In genomic region chr14:20993067-20993691, GRCm38 (mm10) we compare ENCODE assay signal across 8 mouse cellular contexts. TPM values are rescaled to one million over a fixed set of nuclear protein-coding genes. Genes with fewer than 3 reads are reported as not detected.
DNase-seq lines count a peak whose midpoint lies in the region; ATAC-seq and TF ChIP-seq lines count a peak whose summit lies in the region.

No protein-coding gene starts in this region.

- H3K4me2 ChIP-seq in intestine, embryonic 16.5 days (ENCODE audit: low read depth, low read length) = no peak overlapping the region

- H3K79me2 ChIP-seq in liver, adult 2 months (ENCODE audit: control insufficient read depth, insufficient read depth, low read length) = no peaks in the 10 kb centered on the region; the same call in 1 of the 2 replicates

- no peak for TF ChIP-seq POLR2A in liver, adult 2 months (IDR thresholded peaks at IDR 0.05; ENCODE audit: extremely low read depth, insufficient read depth, low read length)

- no peak for ATAC-seq in G1E (ENCODE audit: extremely low read depth, insufficient number of reproducible peaks, low FRiP score, poor library complexity, severe bottlenecking)
- peak; percentile 87 for ATAC-seq in frontal cortex, adult (ENCODE audit: low TSS enrichment)
- peak; percentile 69 for ATAC-seq in intestine, embryonic 16.5 days

- WGBS in intestine, embryonic 16.5 days = 41% methylated on average over 3 of the region's 3 CpGs
- 24% methylated on average over 3 of the region's 3 CpGs for WGBS in liver, adult 2 months

- TF ChIP-seq CTCF in G1E (IDR thresholded peaks at IDR 0.05; ENCODE audit: low read depth, low read length) = peak; percentile 58; the same call in 1 of the 2 replicates
- TF ChIP-seq CTCF in liver, adult 2 months (IDR thresholded peaks at IDR 0.05; ENCODE audit: low read depth, low read length) = peak; percentile 26

- peak; percentile 55 to 89 for DNase-seq in adrenal gland, adult (ENCODE audit: inconsistent age in 2 of 2, low spot score in 1 of 2)
- DNase-seq in adrenal gland, postnatal 4 days (ENCODE audit: low spot score in 2 of 2) = no peak
- peak; percentile 15 for DNase-seq in G1E (ENCODE audit: low spot score)
- peak; percentile 48 to 54 for DNase-seq in cerebellum, adult 18-20 months
- peak; percentile 90 for DNase-seq in liver, adult 2 months (ENCODE audit: extremely low read depth, low read depth, low spot score)
- peak; percentile 23 for DNase-seq in retina, adult 2 months (ENCODE audit: low read depth, low spot score)

- H3K9me3 ChIP-seq in G1E (replicated peaks) = no peaks in the 10 kb centered on the region
- no peaks in the 10 kb centered on the region for H3K9me3 ChIP-seq in intestine, embryonic 16.5 days (ENCODE audit: control insufficient read depth, low read length)

- no peak overlapping the region for H3K4me3 ChIP-seq in G1E (ENCODE audit: low read depth, low read length)
- H3K4me3 ChIP-seq in intestine, embryonic 16.5 days (ENCODE audit: low read length) = no peak overlapping the region
- peak overlapping the region; percentile 31; the same call in 1 of the 2 replicates for H3K4me3 ChIP-seq in liver, adult 2 months (ENCODE audit: insufficient read depth, low read depth, low read length)

- no peak overlapping the region for H3K9ac ChIP-seq in intestine, embryonic 16.5 days (ENCODE audit: low read depth, low read length)
- 0 out of 2 replicates have a peak overlapping the region, but pooled peaks have one; percentile 41 for H3K9ac ChIP-seq in liver, adult 2 months (ENCODE audit: low read depth, low read length)

- H3K4me1 ChIP-seq in G1E (ENCODE audit: insufficient read depth, low read depth, low read length) = peaks cover 9% of the 10 kb centered on the region; the same call in 1 of the 2 replicates
- H3K4me1 ChIP-seq in intestine, embryonic 16.5 days (ENCODE audit: control insufficient read depth, insufficient read depth, low read length) = no peaks in the 10 kb centered on the region
- H3K4me1 ChIP-seq in liver, adult 2 months (ENCODE audit: control insufficient read depth, insufficient read depth, low read length) = peaks cover 8% of the 10 kb centered on the region; the same call in 1 of the 2 replicates

- H3K27ac ChIP-seq in intestine, embryonic 16.5 days (ENCODE audit: low read length) = no peak overlapping the region
- H3K27ac ChIP-seq in liver, adult 2 months (replicated peaks; ENCODE audit: insufficient read depth, low read depth, low read length) = peak overlapping the region; percentile 74

- no peaks in the 10 kb centered on the region for H3K27me3 ChIP-seq in G1E (ENCODE audit: insufficient read depth, low read length)
- no peaks in the 10 kb centered on the region for H3K27me3 ChIP-seq in intestine, embryonic 16.5 days (replicated peaks; ENCODE audit: control insufficient read depth, insufficient read depth, low read length)
- no peaks in the 10 kb centered on the region for H3K27me3 ChIP-seq in liver, adult 2 months (ENCODE audit: control insufficient read depth, insufficient read depth, low read length)

- peaks cover 40% of the 10 kb centered on the region for H3K36me3 ChIP-seq in G1E (replicated peaks)
- no peaks in the 10 kb centered on the region for H3K36me3 ChIP-seq in intestine, embryonic 16.5 days (ENCODE audit: control insufficient read depth, insufficient read depth, low read length)
- H3K36me3 ChIP-seq in liver, adult 2 months (ENCODE audit: control insufficient read depth, insufficient read depth, low read length) = peaks cover 10% of the 10 kb centered on the region

RNA-seq across cellular contexts. Expression of gene Ap3m1, which starts 59.1 kb away (rescaled TPM):
- total RNA-seq in adrenal gland, postnatal 4 days (2021) = 10 to 100 TPM; 72.4 to 81.7 TPM
- total RNA-seq in G1E (2014; fragmentation: Nextera tagmentation) (117 and 148 TPM in 2 replicates), G1E (2017) (98.7 and 114 TPM in 2 replicates)
- 6.8 and 8.2 TPM in 2 replicates for polyA plus RNA-seq in G1E (2012)
- polyA plus RNA-seq in intestine, embryonic 16.5 days (2015; fragmentation: Nextera tagmentation; extraction: Ambion mirVana) = 82.1 and 93.0 TPM in 2 replicates
- total RNA-seq in liver, adult 2 months (2014; rRNA removed) = 126 and 143 TPM in 2 replicates
- 44.8 and 55.2 TPM in 2 replicates for polyA plus RNA-seq in liver, adult 2 months (2012; rRNA removed)

RNA-seq across cellular contexts. Expression of gene Adk, which starts 59.2 kb away (rescaled TPM):
- total RNA-seq in adrenal gland, postnatal 4 days (2021) = 100 to 1,000 TPM; 123 to 142 TPM
- total RNA-seq in G1E (2014; fragmentation: Nextera tagmentation) (457 and 489 TPM in 2 replicates), G1E (2017) (547 and 633 TPM in 2 replicates)
- 20.3 and 20.8 TPM in 2 replicates for polyA plus RNA-seq in G1E (2012)
- 244 and 262 TPM in 2 replicates for polyA plus RNA-seq in intestine, embryonic 16.5 days (2015; fragmentation: Nextera tagmentation; extraction: Ambion mirVana)
- total RNA-seq in liver, adult 2 months (2014; rRNA removed) = 877 and 924 TPM in 2 replicates
- polyA plus RNA-seq in liver, adult 2 months (2012; rRNA removed) = 231 and 284 TPM in 2 replicates

Comparison
In these comparisons a context has a peak if more than half of its experiments do, and no peak if none do; other contexts are left out.
1. DNase-seq: peak in adrenal gland, adult (2 of 2), G1E (single experiment), cerebellum, adult 18-20 months (2 of 2), liver, adult 2 months (single experiment) and retina, adult 2 months (single experiment); none in adrenal gland, postnatal 4 days (0 of 2).